Mouse (Mus musculus) kidney, postnatal 0 days (tissue): ENCODE measurements around the gene Trappc3. TPM values are rescaled to one million over a fixed set of nuclear protein-coding genes. Genes with fewer than 3 reads are reported as not detected.
"Not testable (repeated sequence)": the region's sequence is repeated elsewhere in the genome, so short reads cannot be mapped to it uniquely, and the experiment has no call there.

Source experiments
- ATAC-seq: fragments of 200-750 bp; cut with Nextera tagmentation; replicated peaks from 2 replicates; pipeline ENCODE4 v1.8.0; 2017; ENCODE audit warnings: low read depth, moderate number of reproducible peaks, moderate TSS enrichment, moderate library complexity; ENCODE audit not compliant: low FRiP score
- DNase-seq: peaks from one replicate; pipeline ENCODE4 v3.0.0-alpha.2; 2016; ENCODE audit warnings: low spot score
- H3K27ac ChIP-seq: fragments of 300-500 bp; sonication (generic); 2 replicates; pipeline ENCODE4 v1.5.1; 2014; ENCODE audit warnings: mild to moderate bottlenecking
- H3K27me3 ChIP-seq: fragments of 300-500 bp; sonication (generic); 2 replicates; pipeline ENCODE4 v1.6.1; 2014; ENCODE audit warnings: low read length, mixed read lengths; ENCODE audit not compliant: insufficient read depth
- H3K36me3 ChIP-seq: fragments of 300-500 bp; sonication (generic); 2 replicates; pipeline ENCODE4 v1.6.1; 2014; ENCODE audit warnings: low read length, mixed read lengths; ENCODE audit not compliant: insufficient read depth
- H3K4me1 ChIP-seq: fragments of 300-500 bp; sonication (generic); replicated peaks from 2 replicates; pipeline ENCODE4 v1.6.1; 2014; ENCODE audit warnings: antibody characterized with exemption, low read length, mixed read lengths; ENCODE audit not compliant: insufficient read depth
- H3K4me2 ChIP-seq: fragments of 300-500 bp; sonication (generic); 2 replicates; pipeline ENCODE4 v1.6.1; 2014; ENCODE audit warnings: mild to moderate bottlenecking, low read length, moderate library complexity, mixed read lengths
- H3K4me3 ChIP-seq: fragments of 300-500 bp; sonication (generic); replicated peaks from 2 replicates; pipeline ENCODE4 v1.5.1; 2014; ENCODE audit warnings: low read depth, low read length
- H3K9ac ChIP-seq: fragments of 300-500 bp; sonication (generic); 2 replicates; pipeline ENCODE4 v1.6.1; 2014; ENCODE audit warnings: low read depth, low read length
- H3K9me3 ChIP-seq: fragments of 300-500 bp; sonication (generic); replicated peaks from 2 replicates; pipeline ENCODE4 v1.6.1; 2016; ENCODE audit warnings: low read length, inconsistent platforms, mixed read lengths
- CTCF ChIP-seq: IDR thresholded peaks from 2 replicates; pipeline ENCODE4 v1.5.1; 2016; ENCODE audit warnings: antibody characterized with exemption, low read depth, mild to moderate bottlenecking, moderate library complexity
- WGBS: fragments of 180-500 bp; shearing (Covaris S2); extraction: QIAGEN DNeasy Blood & Tissue Kit; methylation state at CpG from one replicate; pipeline ENCODE4 v1.1.7; 2014; 5-methylcytosine and 5-hydroxymethylcytosine counted together
- polyA plus RNA-seq: library from polyadenylated mRNA; unstranded; fragments of >200 nt; fragmentation: Nextera tagmentation; extraction: Ambion mirVana; gene quantifications from 2 replicates; pipeline ENCODE4 v1.2.1, GENCODE M21; 2015

Trappc3 gene
- 115 and 121 TPM in 2 replicates for polyA plus RNA-seq

DNA sequence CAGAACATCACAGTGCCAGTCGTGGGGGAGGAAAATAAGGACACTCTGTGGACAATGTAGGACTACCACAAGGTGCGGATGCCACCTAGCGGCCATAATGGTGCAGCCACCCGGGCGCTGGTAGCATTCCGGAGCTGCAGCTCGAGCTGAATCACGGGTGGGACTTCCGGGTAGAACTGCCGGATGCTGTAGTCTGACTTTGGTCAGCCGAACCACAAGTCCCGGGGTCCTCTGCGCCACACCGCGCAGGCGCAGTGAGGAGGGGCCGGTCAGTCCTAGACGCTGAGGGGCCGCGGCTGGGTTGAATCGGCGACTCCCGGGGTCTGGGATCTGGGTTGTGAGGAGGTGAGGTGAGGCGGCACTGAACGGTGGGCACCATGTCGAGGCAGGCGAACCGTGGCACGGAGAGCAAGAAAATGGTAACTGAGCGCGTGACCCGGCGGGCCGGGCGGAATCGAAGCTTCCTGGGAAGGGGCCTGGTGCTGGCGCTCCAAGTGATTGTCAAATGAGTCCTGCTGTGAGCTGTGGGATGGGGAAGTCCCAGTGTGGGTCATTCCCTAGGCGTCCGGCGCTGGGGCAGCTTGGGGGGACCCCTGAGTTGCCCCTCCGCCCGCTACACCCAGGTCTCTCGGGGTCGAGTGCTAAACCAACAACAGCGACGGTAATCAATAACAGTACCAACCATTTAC, at the start of gene Trappc3:
Gene Trappc3 (plus strand): TSS at position 207 of the 689 bp plus-strand sequence.
- Histone ChIP-seq H3K36me3 (no peaks in the 10 kb centered on the region), H3K4me1 (peaks cover 33% of the 10 kb centered on the region), H3K9me3 (no peaks in the 10 kb centered on the region), H3K9ac (peak within 1 kb of the TSS; percentile 72), H3K27ac (peak within 1 kb of the TSS; percentile 95), H3K4me2 (peak within 1 kb of the TSS; percentile 78), H3K27me3 (no peaks in the 10 kb centered on the region), H3K4me3 (peak within 1 kb of the TSS; percentile 61)
- under 1% methylated on average over 46 of the region's 46 CpGs for WGBS
- DNase-seq (peak; percentile 99), ATAC-seq (peak; percentile 93)
- TF ChIP-seq CTCF: peak; percentile 99

DNA sequence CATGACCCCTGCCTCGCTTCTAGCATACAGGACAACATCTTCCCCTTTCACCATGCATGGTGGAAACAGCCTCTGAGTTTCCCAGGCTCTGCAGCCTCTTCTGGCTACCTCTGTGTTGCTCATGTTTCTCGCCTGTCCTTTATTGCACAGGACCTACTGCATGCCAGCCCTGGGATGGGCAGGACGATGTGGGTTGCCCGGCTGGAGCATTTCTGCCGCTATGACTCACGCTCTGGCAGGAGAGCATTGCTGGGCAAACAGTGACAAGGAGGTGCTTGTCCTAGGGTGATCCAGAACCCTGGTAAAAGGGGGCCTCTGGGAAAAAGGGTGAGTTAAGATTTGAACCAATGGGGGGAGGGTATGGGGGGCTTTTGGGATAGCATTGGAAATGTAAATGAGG, 44.4 kb upstream of the Trappc3 start:
- no peak for DNase-seq
- Histone ChIP-seq H3K9me3 (no peaks in the 10 kb centered on the region), H3K4me3 (no peak overlapping the region), H3K27ac (no peak overlapping the region), H3K4me1 (no peaks in the 10 kb centered on the region), H3K27me3 (no peaks in the 10 kb centered on the region), H3K9ac (no peak overlapping the region), H3K36me3 (no peaks in the 10 kb centered on the region), H3K4me2 (no peak overlapping the region)
- TF ChIP-seq CTCF: no peak
- no peak for ATAC-seq
- WGBS: 81% methylated on average over 6 of the region's 6 CpGs

DNA sequence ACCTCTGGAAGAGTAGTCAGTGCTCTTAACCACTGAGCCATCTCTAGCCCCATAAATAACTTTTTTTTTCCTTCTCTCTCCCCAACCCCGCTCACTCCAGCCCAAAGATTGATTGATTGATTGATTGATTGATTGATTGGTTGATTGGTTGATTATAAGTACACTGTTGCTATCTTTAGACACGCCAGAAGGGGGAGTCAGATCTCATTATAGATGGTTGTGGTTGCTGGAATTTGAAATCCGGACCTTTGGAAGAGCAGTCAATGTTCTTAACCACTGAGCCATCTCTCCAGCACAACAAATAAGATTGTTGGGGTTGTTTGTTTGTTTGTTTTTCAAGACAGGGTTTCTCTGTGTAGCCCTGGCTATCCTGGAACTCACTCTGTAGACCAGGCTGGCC, 42.6 kb upstream of the Trappc3 start:
- H3K27ac ChIP-seq, H3K27me3 ChIP-seq, H3K4me3 ChIP-seq, ATAC-seq, H3K4me1 ChIP-seq, DNase-seq, H3K9me3 ChIP-seq, H3K9ac ChIP-seq, H3K4me2 ChIP-seq, H3K36me3 ChIP-seq: not testable (repeated sequence)
- WGBS: 71% methylated on average over 3 of the region's 3 CpGs

DNA sequence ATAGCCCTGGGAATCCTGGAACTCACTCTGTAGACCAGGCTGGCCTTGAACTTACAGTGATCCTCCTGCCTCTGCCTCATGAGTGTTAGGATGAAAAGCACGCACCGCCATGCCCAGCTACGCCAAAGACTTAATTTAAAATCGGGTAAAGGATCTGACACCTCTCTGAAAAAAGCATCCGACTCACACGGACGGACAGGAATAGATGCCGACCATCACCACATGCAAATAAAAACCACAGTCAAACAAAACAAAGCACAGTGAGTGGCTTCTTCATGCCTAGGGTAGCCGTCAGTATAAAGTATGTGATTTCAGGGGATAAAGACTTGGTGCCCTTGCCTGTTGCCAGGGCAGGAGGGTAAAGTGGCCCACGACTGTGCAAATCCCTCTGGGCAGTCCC, 42.1 kb upstream of the Trappc3 start:
- WGBS: 89% methylated on average over 10 of the region's 10 CpGs
- no peak for ATAC-seq

DNA sequence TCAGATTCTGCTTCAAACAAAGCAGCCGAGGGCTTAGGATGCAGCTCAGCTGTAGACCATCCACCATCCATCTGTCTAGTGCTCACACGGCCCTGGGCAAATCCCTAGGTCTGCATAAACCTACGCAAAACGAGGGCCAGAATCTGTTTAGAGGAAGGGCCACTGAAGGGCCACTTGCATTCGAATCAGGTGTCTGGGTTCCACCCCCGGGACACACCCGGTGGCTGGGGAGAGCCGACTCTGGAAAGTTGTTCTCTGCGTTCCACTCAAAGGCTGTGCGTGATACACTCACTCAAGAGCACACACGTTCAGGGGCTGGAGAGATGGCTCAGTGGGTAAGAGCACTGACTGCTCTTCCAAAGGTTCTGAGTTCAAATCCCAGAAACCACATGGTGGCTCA, 39.5 kb upstream of the Trappc3 start:
- no peak for DNase-seq
- 84% methylated on average over 11 of the region's 11 CpGs for WGBS
- no peaks in the 10 kb centered on the region for H3K36me3 ChIP-seq
- H3K9ac ChIP-seq: no peak overlapping the region
- no peak overlapping the region for H3K27ac ChIP-seq
- no peaks in the 10 kb centered on the region for H3K9me3 ChIP-seq
- TF ChIP-seq CTCF: no peak
- no peaks in the 10 kb centered on the region for H3K4me1 ChIP-seq
- H3K4me2 ChIP-seq: no peak overlapping the region
- ATAC-seq: no peak
- H3K4me3 ChIP-seq: no peak overlapping the region
- no peaks in the 10 kb centered on the region for H3K27me3 ChIP-seq

More for the DNA sequence above, 42.1 kb upstream of the Trappc3 start:
- H3K4me3 ChIP-seq: no peak overlapping the region
- no peaks in the 10 kb centered on the region for H3K36me3 ChIP-seq
- no peaks in the 10 kb centered on the region for H3K9me3 ChIP-seq
- no peaks in the 10 kb centered on the region for H3K27me3 ChIP-seq
- no peak for TF ChIP-seq CTCF
- DNase-seq: no peak
- H3K4me2 ChIP-seq: no peak overlapping the region
- no peak overlapping the region for H3K27ac ChIP-seq
- no peak overlapping the region for H3K9ac ChIP-seq
- H3K4me1 ChIP-seq: no peaks in the 10 kb centered on the region

DNA sequence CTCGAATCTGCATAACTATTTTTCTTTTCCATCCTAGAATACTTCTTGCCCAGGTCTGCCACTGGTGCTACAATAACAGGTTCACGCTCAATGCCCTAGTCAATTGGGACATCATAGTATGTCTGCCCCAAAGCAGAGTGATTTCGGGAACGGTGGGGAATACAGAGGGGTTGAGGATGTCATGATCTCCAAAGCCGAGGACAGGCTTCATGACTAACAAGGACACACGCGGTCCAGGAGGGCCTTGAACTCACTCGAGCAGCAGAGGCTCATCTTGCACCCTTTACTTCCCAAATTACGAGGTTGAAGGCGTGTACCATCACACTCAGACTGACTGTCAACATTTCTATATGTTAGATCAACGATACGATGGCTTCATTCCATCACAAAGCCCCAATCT, 35.5 kb upstream of the Trappc3 start:
- H3K27ac ChIP-seq: no peak overlapping the region
- H3K4me1 ChIP-seq: no peaks in the 10 kb centered on the region
- WGBS: 52% methylated on average over 12 of the region's 12 CpGs
- no peak for ATAC-seq
- no peak for DNase-seq
- H3K4me2 ChIP-seq: peak overlapping the region; percentile 65
- H3K36me3 ChIP-seq: peaks cover 15% of the 10 kb centered on the region
- H3K9ac ChIP-seq: no peak overlapping the region
- no peak overlapping the region for H3K4me3 ChIP-seq
- TF ChIP-seq CTCF: no peak
- no peaks in the 10 kb centered on the region for H3K9me3 ChIP-seq
- H3K27me3 ChIP-seq: no peaks in the 10 kb centered on the region
